Comparison of ENCODE assay signal across 9 mouse cellular contexts in genomic region chr14:49118381-49118780, GRCm38 (mm10). TPM values are rescaled to one million over a fixed set of nuclear protein-coding genes. Genes with fewer than 3 reads are reported as not detected.
A peak's percentile ranks its signal among the peaks of the same experiment; 100 is the strongest.
DNase-seq lines count a peak whose midpoint lies in the region; ATAC-seq and TF ChIP-seq lines count a peak whose summit lies in the region.
"Had no signal": no experiment of that assay in that cellular context is flagged by ENCODE, and none has a peak within 500 bp of the region (broad histone marks: within the 10 kb centered on the region; RNA-seq: fewer than 3 reads in every experiment).

No protein-coding gene starts in this region.

- no peak overlapping the region for H3K4me2 ChIP-seq in hindbrain, embryonic 11.5 days (replicated peaks; ENCODE audit: low read depth, low read length)
- no peak overlapping the region for H3K4me2 ChIP-seq in hindbrain, embryonic 12.5 days (replicated peaks)
- H3K4me2 ChIP-seq in hindbrain, postnatal 0 days (ENCODE audit: low read depth, low read length) = no peak overlapping the region
- H3K4me2 ChIP-seq: embryonic facial prominence, embryonic 13.5 days had no signal

- no peaks in the 10 kb centered on the region for H3K4me1 ChIP-seq in hindbrain, embryonic 11.5 days (replicated peaks; ENCODE audit: control insufficient read depth, insufficient read depth, low read length)
- no peaks in the 10 kb centered on the region for H3K4me1 ChIP-seq in hindbrain, embryonic 12.5 days
- H3K4me1 ChIP-seq in hindbrain, postnatal 0 days (ENCODE audit: insufficient read depth, low read length) = no peaks in the 10 kb centered on the region

- TF ChIP-seq CTCF in hindbrain, postnatal 0 days (IDR thresholded peaks at IDR 0.05; ENCODE audit: low read depth) = peak; percentile 74

- ATAC-seq in hindbrain, embryonic 11.5 days (ENCODE audit: low FRiP score) = no peak
- no peak for ATAC-seq in hindbrain, embryonic 12.5 days (ENCODE audit: low FRiP score)
- ATAC-seq in hindbrain, postnatal 0 days = no peak

- no peak overlapping the region for H3K9ac ChIP-seq in hindbrain, embryonic 11.5 days (ENCODE audit: low read depth, low read length)
- no peak overlapping the region for H3K9ac ChIP-seq in hindbrain, embryonic 12.5 days
- H3K9ac ChIP-seq in hindbrain, postnatal 0 days (replicated peaks; ENCODE audit: low read length) = no peak overlapping the region
- H3K9ac ChIP-seq: embryonic facial prominence, embryonic 13.5 days had no signal

- DNase-seq in hindbrain, embryonic 11.5 days (ENCODE audit: low spot score) = peak; percentile 74
- DNase-seq in ZHBTc4 (ENCODE audit: low read depth, low spot score) = peak; percentile 66
- peak; percentile 51 to 61 for DNase-seq in cerebellum, postnatal 4 days (ENCODE audit: low spot score in 2 of 2)
- DNase-seq in hindbrain, postnatal 0 days (ENCODE audit: low spot score) = peak; percentile 83
- DNase-seq in left cerebral cortex, postnatal 4 days = peak; percentile 61
- DNase-seq in retina, postnatal 7 days (ENCODE audit: low read depth, low spot score) = peak; percentile 39
- DNase-seq in urinary bladder, adult 18-20 months (ENCODE audit: low spot score in 2 of 2) = peak; percentile 27 to 45

- no peak overlapping the region for H3K4me3 ChIP-seq in hindbrain, embryonic 11.5 days (ENCODE audit: low read depth, low read length)
- no peak overlapping the region for H3K4me3 ChIP-seq in hindbrain, embryonic 12.5 days
- H3K4me3 ChIP-seq in hindbrain, postnatal 0 days (ENCODE audit: low read length) = no peak overlapping the region
- H3K4me3 ChIP-seq: embryonic facial prominence, embryonic 13.5 days had no signal

- 9% methylated on average over 7 of the region's 7 CpGs for WGBS in hindbrain, embryonic 11.5 days
- WGBS in hindbrain, embryonic 12.5 days = 11% methylated on average over 7 of the region's 7 CpGs
- 14% methylated on average over 7 of the region's 7 CpGs for WGBS in hindbrain, postnatal 0 days

- intact Hi-C loops in left cerebral cortex, postnatal 4 days (cut with DNase I) = loop anchor here (10.0 kb wide), 1 partner anchor 744 kb away; no protein-coding TSS in a partner anchor

- no peak overlapping the region for H3K27ac ChIP-seq in hindbrain, embryonic 11.5 days (ENCODE audit: low read depth, low read length)
- H3K27ac ChIP-seq in hindbrain, embryonic 12.5 days = no peak overlapping the region
- no peak overlapping the region for H3K27ac ChIP-seq in hindbrain, postnatal 0 days
- H3K27ac ChIP-seq: embryonic facial prominence, embryonic 13.5 days had no signal

- H3K27me3 ChIP-seq in hindbrain, embryonic 11.5 days (ENCODE audit: control insufficient read depth, insufficient read depth, low read length) = no peaks in the 10 kb centered on the region
- H3K27me3 ChIP-seq in hindbrain, embryonic 12.5 days = no peaks in the 10 kb centered on the region
- no peaks in the 10 kb centered on the region for H3K27me3 ChIP-seq in hindbrain, postnatal 0 days (ENCODE audit: insufficient read depth, low read length)
- H3K27me3 ChIP-seq: embryonic facial prominence, embryonic 13.5 days had no signal

- H3K9me3 ChIP-seq in hindbrain, embryonic 11.5 days (ENCODE audit: control insufficient read depth, low read length) = no peaks in the 10 kb centered on the region
- H3K9me3 ChIP-seq in hindbrain, embryonic 12.5 days (replicated peaks) = no peaks in the 10 kb centered on the region
- H3K9me3 ChIP-seq in hindbrain, postnatal 0 days (ENCODE audit: low read length) = no peaks in the 10 kb centered on the region
- H3K9me3 ChIP-seq: embryonic facial prominence, embryonic 13.5 days had no signal

- H3K36me3 ChIP-seq in hindbrain, embryonic 11.5 days (ENCODE audit: control insufficient read depth, insufficient read depth, low read length) = no peaks in the 10 kb centered on the region
- H3K36me3 ChIP-seq in hindbrain, embryonic 12.5 days = no peaks in the 10 kb centered on the region
- no peaks in the 10 kb centered on the region for H3K36me3 ChIP-seq in hindbrain, postnatal 0 days (ENCODE audit: insufficient read depth, low read length)
- H3K36me3 ChIP-seq: embryonic facial prominence, embryonic 13.5 days had no signal

RNA-seq across cellular contexts. Expression of gene Exoc5, which starts 51.9 kb away (rescaled TPM):
- 94.2 and 97.6 TPM in 2 replicates for polyA plus RNA-seq in hindbrain, embryonic 11.5 days (2014; fragmentation: Nextera tagmentation; extraction: Ambion mirVana)
- polyA plus RNA-seq in hindbrain, embryonic 12.5 days (2016; fragmentation: Nextera tagmentation; extraction: Ambion mirVana) = 87.3 and 101 TPM in 2 replicates
- total RNA-seq in hindbrain, postnatal 0 days (2014; rRNA removed) = 59.8 and 64.7 TPM in 2 replicates
- polyA plus RNA-seq in hindbrain, postnatal 0 days (2015; fragmentation: Nextera tagmentation; extraction: Ambion mirVana) = 43.3 and 46.4 TPM in 2 replicates
- total RNA-seq in left cerebral cortex, postnatal 4 days (2021) = 10 to 100 TPM; 81.1 to 88.8 TPM

RNA-seq across cellular contexts. Expression of gene Ap5m1, which starts 52.5 kb away (rescaled TPM):
- polyA plus RNA-seq in hindbrain, embryonic 11.5 days (2014; fragmentation: Nextera tagmentation; extraction: Ambion mirVana) = 35.7 and 37.4 TPM in 2 replicates
- 31.1 and 32.8 TPM in 2 replicates for polyA plus RNA-seq in hindbrain, embryonic 12.5 days (2016; fragmentation: Nextera tagmentation; extraction: Ambion mirVana)
- 18.9 and 20.5 TPM in 2 replicates for total RNA-seq in hindbrain, postnatal 0 days (2014; rRNA removed)
- polyA plus RNA-seq in hindbrain, postnatal 0 days (2015; fragmentation: Nextera tagmentation; extraction: Ambion mirVana) = 15.8 and 17.2 TPM in 2 replicates
- 10 to 100 TPM; 16.0 to 18.5 TPM for total RNA-seq in left cerebral cortex, postnatal 4 days (2021)

RNA-seq across cellular contexts. Expression of gene Naa30, which starts 53.6 kb away (rescaled TPM):
- 16.9 and 18.9 TPM in 2 replicates for polyA plus RNA-seq in hindbrain, embryonic 11.5 days (2014; fragmentation: Nextera tagmentation; extraction: Ambion mirVana)
- polyA plus RNA-seq in hindbrain, embryonic 12.5 days (2016; fragmentation: Nextera tagmentation; extraction: Ambion mirVana) = 27.4 and 29.0 TPM in 2 replicates
- 38.2 TPM in 2 replicates for total RNA-seq in hindbrain, postnatal 0 days (2014; rRNA removed)
- 8.6 and 9.1 TPM in 2 replicates for polyA plus RNA-seq in hindbrain, postnatal 0 days (2015; fragmentation: Nextera tagmentation; extraction: Ambion mirVana)
- 10 to 100 TPM; 43.2 to 50.3 TPM for total RNA-seq in left cerebral cortex, postnatal 4 days (2021)
